Mouse (Mus musculus) c-Kit-positive CD71-negative TER-119-negative erythroid progenitor cells, embryonic 14.5 days (primary cell): ENCODE measurements around the gene Fbxo9.
"Not testable (repeated sequence)": the region's sequence is repeated elsewhere in the genome, so short reads cannot be mapped to it uniquely, and the experiment has no call there.

Experiments
- DNase-seq: peaks from one replicate; pipeline ENCODE4 v3.0.0-alpha.2; 2013; ENCODE audit warnings: low read depth

Fbxo9 gene

DNA sequence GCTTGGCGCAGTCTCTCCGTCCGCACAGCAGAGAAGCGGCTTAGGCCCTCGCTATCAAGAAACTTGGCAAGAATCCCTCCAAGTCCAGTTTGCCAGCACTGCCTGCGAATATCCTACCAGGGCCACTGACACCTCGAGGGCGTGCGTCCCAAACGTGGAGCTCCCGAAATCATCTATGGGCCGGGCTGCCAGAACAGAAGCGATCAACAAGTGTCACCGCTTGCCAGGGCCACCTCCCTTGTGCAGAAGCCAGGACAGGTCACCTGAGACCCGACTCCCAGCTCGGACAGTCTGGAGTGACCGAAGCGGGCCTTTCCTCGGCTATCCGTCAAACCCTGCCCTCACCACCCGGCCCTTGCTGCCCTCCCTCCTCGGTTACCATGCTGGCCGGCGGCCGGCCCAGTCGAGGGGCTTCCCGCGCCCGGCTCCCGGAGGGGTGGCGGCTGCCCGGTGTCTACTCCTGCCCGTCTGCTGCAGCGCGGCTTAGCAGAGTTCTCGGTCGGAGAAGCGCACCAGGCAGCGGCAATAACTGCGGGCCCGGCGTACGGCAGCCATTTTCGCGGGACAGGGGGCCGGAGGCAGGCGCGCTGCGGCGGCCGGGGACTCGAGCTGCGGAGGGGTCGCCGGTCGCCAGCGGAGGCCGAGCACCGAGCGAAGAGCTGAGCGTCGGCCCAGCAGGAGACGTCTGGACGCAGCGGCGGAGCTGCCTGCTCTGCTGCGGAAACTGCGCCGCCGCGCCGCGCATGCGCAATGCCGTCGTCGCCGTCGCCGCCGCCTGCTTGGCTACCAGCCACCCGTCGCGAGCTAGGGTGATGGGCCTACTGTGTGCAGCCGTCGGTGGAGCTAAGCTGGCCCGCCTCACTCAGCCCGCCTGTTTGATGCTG, 711 bp downstream of the Fbxo9 start:
- peak; percentile 56 for DNase-seq

DNA sequence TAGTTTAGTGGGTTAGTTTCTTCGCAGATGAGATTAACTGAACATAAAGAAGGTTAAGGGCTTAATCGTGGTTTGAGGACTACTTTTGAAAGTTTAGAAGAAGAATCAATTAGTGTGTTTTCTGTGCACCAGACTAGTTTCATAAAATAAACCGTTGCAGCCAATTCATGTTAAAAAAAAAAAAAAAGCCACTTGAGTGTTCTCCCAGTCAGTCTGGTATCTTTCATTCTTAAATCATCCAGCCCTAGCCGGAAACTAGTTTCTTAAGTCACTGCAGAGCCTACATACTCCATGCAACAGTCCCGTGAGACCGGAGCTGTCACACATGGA, 1.3 kb downstream of the Fbxo9 start:
- DNase-seq, result peak; percentile 28

DNA sequence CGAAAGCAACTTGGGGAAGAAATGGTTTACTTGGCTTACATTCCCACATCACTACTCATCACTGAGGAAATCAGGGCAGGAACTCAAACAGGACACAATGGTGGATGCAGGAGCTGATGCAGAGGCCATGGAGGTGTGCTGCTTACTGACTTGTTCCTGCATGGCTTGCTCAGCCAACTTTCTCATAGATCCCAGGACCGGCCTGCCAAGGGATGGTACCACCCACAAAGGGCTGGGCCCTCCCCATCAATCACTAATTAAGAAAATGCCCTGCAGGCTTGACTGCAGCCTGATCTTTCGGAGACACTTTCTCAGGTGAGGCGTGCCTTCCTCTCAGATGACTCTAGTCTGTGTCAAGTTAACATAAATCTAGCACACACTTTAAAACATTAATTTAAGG, 2.0 kb downstream of the Fbxo9 start:
- DNase-seq, result no peak

DNA sequence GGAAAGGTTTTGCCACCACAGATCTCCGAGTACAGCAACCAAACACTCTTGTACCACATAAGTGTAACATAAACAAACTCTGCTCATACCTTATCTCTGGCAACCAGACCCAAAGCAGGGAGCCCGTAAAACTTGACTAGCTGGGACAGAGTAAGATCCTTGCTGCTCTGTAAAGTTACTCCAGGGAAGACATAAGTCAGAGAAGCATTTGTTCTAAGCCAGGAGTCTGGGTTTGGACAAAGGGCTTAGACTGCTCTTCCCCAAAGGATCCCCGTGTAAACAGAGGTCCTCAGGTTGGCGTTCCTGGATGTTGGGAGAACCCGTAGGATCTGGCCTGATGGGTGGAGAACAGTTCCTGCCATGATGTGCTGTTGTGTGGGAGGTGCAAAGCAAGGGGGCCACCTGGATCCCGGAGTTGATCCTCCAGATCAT, 3.3 kb downstream of the Fbxo9 start:
- DNase-seq, result no peak

DNA sequence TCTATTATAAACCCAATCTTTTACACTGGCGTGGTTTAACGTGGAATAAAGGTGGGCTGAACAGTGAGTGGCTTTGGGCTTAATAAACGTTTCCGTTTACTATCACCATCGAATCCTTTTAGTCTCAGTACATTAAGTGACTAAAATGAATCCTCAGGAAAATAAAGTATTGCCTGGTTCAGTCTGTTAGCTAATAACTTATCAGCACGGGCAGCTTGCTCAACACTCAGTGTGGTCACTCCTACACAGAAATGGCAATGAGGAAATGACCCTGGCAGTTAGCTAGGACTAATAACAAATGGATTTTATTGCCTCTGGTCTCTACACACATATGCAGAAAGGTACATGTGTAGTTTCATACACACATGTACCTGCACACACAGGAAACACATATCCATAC, 3.9 kb downstream of the Fbxo9 start:
- peak; percentile 34 for DNase-seq

DNA sequence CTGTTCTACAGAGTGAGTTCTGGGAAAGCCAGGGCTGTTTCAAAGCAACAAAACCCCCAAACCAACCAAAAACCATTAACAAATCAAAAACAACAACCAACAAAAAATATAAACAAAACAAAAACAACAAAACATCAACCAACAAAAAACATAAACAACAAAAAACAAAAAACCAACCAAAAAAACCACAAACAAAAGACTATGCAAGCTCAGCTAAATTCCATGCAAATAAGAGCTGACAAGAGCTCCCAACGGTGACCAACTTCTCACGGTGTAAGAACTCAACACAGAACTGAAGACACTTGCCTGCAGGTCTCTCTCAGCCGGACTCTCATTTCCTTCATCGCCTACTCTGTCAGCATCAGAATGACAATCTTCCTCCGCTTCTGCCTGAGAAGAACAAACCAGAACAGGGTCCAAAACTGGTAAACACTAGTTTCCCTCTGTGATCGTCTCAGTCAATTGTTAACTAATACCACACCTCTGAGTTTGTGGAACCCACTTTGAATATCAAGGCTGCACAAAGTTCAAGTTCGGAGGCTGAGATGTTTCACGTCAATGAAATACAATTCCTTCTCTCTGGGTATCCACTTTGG, 4.8 kb downstream of the Fbxo9 start:
- no peak for DNase-seq

DNA sequence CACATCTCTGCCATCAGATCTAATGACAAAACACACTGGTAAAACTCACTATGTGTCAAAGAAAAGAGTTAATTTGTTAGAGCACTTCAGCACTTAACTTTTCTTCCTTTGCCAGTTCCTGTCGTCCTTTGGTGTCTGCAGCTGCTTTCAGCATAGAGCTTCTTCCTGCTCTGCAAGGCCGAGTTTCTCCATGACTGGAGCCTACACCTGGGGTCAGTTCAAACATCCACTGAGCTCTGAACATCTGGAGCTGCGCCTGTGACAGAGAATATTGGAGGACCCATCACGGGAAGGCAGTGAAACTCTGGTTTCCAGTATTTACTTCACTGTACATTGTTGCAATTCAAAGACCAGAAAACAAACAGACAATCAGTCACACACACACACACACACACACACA, 7.4 kb downstream of the Fbxo9 start:
- DNase-seq, result no peak

DNA sequence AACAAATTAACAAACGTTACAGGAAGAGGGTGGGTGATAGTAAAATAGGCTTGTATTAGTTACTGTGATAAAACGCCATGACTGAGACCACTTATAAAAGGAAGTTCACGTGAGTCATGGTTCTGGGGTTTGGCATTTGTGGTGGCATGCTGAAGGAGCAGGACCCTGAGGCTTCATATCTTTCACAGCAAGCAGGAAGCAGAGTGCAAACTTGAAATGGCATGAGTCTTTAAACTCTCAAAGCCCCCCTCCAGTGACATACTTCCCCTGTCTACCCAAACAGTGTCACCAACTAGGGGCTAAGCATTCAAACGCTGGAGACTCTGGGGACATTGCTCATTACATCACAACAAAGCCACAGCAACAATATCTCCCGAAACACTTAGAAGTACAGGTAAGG, 7.9 kb downstream of the Fbxo9 start:
- DNase-seq, result no peak

DNA sequence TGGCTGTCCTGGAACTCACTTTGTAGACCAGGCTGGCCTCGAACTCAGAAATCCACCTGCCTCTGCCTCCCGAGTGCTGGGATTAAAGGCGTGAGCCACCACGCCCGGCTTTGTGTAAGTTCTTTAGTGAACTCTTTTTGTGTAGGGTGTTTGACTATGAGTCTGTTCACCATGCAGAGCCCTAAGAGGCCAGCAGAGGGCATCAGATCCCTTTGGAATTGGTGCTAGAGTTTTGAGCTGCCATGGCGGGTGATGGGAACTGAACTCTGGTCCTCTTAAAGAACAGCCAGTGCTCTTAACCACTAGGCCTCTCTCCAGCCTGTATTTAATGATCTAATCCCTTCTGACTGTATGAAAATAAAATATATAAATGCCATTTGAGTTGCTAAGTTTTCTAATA, 12.5 kb downstream of the Fbxo9 start:
- no peak for DNase-seq

DNA sequence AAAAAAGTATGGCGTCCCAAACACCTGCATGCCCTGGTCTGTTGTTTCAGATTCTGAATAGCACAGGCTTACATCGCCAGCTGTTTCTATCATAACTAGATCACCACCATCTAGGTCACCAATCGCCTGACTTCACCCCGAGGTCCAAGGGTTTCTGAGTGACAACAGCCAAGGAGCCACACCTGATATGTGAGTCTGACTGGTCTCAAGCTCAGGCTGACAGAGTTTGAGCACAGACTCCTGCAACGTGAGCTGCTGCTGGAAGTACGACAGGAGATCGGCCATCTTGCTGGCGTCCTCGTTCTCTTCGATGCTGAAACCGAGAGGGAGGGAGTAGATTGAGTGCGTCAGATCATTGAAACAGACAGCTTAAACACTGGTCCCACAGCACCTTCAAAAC, 13.2 kb downstream of the Fbxo9 start:
- DNase-seq, result no peak

DNA sequence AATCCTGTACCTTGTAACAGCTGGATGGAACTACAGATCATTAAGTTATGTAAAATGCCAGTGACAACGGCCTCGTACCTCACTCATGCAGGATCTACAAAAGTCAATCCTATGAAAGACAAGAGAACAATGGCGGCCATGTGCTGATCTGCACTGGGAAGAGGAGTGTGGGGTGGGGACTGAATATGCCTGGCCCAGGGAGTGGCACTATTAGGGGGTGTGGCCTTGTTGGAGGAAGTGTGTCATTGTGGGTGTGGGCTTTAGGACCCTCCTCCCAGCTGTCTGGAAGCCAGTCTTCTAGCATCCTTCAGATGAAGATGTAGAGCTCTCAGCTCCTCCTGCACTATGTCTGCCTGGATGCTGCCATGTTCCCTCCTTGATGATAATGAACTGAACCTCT, 18.3 kb downstream of the Fbxo9 start:
- DNase-seq, result no peak

DNA sequence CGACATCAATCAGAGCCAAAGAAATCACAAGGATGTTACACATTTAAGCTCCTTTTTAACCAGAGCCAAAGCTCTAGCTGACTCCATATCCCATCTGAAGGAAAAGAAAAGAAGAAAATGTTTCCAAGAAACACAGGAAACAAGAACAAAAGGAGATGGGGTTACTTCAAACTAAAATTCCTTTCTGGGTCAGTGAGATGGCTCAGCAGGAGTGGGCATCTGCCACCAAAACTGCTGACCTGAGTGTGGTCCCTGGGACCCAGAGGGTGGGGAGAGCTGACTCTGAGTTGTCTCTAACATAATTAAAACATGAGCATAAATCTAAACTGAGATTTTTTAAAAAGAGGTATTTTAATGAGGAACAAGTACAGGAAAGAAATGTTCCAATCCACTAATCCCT, 19.0 kb downstream of the Fbxo9 start:
- DNase-seq, result no peak

DNA sequence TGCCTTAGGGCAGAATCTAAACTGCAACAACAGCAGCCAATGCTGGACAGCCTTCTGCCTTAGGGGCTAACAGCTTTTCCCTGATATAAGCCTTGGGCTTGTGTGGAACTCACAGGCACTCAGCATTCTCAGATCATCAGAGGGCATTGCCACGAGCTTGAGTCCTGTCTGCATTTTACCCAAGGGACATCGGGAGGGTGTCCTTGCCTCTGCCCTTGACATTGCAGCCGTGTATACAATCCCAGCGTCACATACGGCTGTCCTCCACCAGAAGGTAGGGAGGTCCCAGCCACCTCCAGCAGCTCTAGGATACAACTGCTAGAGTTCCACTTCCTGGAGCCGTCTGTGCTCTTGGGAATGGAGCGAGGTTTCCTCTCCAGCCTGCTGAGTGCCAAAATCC, 19.9 kb downstream of the Fbxo9 start:
- DNase-seq, result no peak

DNA sequence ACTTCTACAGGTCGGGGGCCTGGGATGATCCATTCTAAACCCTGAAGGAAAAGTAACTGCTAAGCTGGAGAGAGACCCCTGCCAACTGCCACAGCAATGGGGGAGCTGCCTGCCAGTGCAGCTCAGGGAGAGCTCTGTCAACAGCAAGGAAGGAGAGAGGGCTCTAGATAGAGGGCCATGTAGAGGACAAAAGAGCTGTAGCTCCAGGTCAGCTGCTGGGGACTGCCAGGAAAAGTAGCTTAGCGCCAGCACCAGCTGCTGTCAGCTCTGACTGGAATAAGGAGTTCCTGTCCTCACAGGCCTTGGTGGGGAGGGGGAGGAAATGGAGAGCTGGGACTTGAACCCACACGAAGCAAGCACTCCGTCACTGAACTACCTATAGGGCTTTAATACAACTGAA, 20.3 kb downstream of the Fbxo9 start:
- no peak for DNase-seq

DNA sequence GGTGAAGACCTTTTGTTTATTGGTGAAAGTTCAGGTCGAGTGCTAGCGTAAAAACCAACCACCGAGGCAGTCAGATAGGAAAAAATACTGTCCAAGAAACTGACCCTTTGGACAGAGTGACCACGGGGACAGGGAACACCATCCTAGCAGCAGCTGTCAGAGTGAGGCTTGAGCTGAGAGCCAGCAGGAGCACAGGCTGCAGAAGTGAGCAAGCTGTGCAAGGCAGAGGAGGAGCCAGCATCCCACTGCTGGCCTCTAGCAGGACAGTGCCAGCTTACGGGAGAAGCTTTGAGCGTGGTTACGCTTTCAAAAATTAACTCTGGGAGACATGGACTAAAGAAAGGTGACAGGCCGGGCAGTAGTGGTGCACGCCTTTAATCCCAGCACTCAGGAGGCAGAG, 21.1 kb downstream of the Fbxo9 start:
- DNase-seq, result no peak

DNA sequence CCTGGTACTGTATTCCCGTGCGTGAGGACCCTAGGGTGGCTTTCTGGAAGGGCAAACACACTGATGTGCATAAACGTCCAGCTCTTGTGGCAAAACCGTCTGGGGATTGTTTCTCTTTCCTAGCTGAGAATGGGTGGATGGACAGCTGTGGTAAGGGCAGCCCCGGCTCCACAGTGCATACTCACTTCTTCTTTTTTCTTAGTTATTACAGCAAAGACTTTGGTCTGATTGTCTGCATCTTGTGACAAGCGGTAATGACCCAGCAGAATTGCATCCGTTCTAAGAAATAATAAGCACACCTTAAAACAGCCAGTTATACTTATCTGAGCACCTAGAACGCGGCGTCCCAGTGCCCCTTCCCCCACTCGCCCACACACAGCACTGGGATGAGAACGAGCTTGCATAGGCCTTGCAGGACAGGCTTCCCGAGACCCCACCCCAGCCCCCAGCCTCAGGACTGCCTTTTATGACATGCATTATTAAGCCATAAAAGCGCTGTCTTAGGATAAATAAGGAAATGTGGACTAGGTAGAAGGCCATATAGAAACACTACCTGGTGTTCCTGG, 23.1 kb downstream of the Fbxo9 start:
- DNase-seq, result no peak

DNA sequence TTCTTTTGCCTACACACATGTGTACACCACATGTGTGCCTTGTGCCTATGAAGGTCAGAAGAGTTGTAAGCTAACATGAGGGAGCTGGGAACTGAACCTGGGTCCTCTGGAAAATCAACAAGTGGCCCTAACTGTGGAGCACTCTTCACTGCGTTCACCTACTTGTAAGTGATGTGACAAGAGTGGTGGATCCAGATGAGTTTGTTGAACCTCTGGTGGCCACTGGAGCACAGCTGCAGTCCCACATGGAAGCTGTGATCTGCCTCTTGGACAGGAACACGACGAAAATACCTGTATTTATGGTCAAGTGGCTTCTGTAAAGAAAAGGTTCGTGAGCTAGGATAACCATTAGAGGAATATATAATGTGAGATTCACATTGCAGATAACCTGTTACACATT, 24.5 kb downstream of the Fbxo9 start:
- DNase-seq, result no peak

DNA sequence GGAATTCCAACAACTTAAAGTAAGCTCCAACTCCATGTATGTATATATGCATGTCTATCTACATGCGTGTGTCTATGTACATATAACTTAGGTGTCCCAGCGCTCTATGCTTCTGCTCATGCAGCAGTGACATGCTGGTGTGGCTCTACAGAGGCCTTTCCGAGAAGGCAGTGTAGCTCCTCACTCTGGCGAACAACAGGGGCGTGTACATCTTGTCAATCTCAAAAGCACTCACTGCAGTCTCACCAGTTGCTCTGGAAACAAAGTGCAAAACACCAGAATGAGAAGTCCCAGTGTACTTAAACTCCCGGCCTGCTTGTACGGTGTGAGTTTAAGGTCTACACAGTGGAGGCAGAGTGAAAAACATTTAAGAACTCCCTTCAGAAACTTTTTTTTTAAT, 27.0 kb downstream of the Fbxo9 start:
- no peak for DNase-seq

DNA sequence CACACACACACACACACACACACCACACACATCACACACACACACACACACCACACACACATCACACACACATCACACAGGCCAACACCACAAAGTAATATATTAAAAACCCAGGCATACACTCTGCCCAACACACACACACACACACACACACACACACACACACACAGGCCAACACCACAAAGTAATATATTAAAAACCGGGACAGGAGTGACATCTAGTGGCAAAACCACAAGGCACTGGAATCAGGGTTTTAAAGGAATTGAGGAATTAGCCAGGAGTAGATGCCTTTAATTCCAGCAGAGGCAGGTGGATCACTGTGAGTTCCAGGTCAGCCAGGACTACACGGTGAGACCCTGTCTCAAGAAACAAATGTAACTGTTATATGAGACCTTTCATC, 30.6 kb downstream of the Fbxo9 start:
- no peak for DNase-seq

DNA sequence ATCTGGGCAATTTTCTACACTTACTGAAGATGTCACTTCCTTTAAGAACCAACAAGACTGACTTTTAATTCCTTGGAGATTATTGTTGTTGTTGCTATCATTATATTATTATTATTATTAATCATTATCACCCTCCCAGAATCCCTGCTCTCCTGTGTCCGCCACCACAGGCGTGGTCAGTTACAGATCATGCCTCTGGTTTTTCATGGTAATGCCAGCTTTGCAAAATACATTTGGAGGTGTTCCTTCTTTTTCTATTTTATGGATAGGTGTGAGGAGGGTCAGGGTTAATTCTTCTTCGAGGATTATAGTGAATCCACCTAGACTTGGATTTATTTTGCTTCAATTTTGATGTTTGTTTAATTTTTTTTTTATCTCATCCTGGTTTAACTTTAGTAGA, 33.6 kb downstream of the Fbxo9 start:
- no peak for DNase-seq

DNA sequence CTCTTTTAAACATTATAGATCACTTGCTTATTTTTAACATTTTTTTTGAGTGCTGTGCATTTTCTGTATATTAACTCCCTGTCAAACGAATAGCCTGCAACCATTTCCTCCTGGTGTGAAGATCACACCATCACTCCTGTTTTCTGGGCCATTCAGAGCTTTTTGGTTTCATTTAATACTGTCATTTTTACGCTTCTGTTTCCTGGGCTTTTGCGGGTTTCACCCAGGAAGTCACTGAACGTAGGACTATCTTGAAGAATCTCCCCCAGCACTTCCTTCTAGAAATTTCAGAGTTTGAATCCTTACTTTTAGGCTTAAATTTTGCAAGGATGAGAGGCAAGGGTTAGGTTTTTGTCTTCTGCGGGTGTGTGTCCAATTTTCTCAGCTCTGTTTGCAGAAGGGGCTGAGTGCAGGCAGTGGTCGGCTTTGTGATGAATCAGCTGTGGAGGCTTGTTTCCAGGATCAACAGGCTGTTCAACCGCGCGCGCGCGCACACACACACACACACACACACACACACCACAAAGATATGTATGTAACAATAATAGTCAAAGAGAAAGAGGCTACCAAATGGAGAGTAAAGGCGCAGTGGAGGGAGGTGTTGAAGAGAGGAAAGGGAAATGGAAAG, 35.0 kb downstream of the Fbxo9 start:
- DNase-seq, result no peak

DNA sequence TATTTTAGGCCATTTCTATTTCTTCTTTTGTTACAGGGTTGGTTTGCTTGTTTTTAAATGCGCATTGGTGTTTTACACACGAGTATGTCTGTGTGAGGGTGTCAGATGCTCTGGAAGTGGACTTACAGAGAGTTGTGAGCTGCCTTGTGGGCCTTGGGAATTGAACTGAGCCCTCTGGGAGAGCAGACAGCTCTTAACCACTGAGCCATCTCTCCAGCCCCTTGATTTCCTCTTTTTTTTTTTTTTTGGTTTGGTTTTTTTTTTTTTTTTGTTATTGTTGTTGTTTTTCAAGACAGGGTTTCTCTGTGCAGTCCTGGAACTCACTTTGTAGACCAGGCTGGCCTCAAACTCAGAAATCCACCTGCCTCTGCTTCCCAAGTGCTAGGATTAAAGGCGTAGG, 35.6 kb downstream of the Fbxo9 start:
- not testable (repeated sequence) for DNase-seq

DNA sequence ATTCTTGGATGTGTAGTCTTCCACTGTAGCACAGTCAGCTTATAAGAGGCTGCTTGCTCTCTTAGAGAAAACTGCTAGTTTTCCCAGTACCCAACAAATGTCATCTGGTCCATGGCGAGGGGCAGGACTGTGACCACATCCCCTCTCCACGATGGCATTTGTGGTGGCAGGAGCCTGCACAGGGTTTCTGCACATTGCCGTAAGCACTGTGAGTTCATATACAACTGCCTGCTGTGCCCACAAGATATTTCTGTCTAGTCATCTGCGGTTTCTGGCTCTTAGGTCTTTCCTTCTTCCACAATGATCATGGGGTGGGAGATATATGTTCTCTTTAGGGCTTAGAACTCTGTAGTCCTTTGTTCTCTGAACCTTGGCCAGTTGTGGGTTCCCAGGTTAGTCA, 37.2 kb downstream of the Fbxo9 start:
- no peak for DNase-seq
